Mouse (Mus musculus) cerebellum, postnatal 14 days (tissue): Measurements from ENCODE around the gene Wdr74.

Source experiments
- DNase-seq, 2 experiments: peaks; one replicate each; pipeline ENCODE4 v3.0.0; 2021; ENCODE audit warnings: mixed read lengths in 2 of 2

Gene Wdr74

GRCm38 (mm10) chr19:8735389-8736159 is at the start of gene Wdr74:
Gene Wdr74 (plus strand): TSS chr19:8735827.
- peak; percentile 95 to 96 for DNase-seq

DNA sequence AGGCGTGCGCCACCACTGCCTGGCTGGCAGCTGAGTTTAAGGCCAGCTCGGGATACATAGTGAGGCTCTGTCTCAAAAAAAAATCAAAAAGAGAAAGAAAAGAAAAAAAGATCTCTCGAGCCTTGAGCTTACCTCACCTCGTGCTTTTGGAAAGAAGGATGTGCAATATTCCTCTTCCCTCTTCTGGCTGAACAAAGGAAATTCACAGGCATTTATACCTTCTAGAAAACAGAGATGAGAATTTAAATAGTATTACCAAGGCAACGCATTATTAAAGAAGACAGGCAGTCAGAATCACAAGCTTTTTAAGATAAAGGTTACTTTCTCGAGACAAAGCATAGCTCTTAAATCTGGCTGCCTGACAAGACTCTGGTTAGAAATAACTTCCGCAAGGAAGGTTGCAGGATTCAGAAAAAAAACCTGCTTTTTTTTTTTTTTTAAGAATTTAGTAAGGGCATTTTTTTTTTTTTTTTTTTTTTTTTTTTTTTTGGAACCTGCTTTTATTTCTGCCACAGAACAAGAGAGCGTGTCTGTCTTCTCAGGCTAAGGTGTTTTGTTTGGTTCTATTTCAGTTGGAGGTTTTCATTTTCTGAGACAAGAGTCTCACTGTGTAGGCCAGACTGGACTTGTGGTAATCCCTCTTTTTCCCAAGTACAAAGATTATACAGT is 43.6 kb upstream of the Wdr74 start:
- DNase-seq, result no peak

DNA sequence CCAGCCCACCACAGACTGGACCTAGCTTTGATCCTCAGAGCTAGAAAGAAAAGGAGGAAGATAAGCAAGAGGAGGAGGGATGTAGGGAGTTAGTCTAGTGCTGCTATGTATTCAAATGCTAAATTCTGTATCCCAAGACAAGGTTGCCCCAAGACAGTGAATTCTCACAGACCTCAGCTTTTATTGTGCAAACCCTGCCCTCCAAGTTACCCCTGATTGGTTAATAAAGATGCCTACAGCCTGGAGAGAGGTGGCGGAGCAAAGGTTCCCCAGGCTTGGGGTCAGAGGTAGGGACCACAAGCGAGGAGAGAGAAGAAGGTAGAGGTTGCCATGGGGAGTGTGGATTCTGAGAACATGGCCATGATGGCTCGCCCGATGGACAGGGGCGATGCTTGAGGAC is 42.9 kb upstream of the Wdr74 start:
- DNase-seq, result no peak

DNA sequence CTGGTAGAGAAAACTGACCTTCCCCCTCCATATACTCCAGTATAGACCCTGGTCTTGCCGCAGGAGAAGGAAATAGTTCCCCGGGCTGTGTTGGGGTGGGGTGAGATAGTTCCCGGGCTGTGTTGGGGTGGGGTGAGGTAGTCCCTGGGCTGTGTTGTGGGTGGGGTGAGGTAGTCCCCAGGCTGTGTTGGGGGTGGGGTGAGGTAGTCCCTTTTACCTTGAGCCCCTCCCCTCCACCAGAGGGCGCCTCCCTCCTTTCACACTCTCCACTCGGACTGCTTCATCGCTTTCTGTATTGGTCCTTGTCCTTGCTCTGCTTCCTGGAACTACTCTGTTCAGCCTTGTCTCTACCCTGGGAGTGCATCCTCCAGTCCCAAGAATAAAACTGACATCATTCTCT is 40.3 kb upstream of the Wdr74 start:
- DNase-seq, result peak in 1 of 2 experiments; percentile 33

- DNase-seq, result no peak
These were observed 36.0 kb upstream of the Wdr74 start for GRCm38 (mm10) chr19:8699652-8700051.

DNA sequence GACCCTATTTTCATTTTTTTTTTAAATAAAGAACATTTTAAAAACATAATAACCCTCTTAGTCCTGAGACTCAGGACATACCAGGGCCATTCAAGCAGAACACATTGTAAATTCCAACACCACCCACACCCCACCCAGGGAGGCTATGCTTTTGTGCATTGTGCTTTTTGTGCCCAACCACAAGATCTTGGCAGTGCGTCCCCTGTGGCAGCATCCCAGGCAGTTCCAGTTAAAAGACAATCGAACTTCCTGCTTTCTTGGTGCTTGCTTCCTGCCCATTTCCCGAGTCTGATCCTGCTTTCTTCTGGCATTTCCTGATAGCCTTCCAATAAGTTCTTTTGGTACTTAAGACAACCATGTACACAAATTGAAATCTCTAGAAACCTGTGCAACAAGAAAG is 33.2 kb upstream of the Wdr74 start:
- no peak for DNase-seq

- no peak for DNase-seq
These were observed 32.1 kb upstream of the Wdr74 start for GRCm38 (mm10) chr19:8703571-8703970.

GRCm38 (mm10) chr19:8705026-8705708 is 30.5 kb upstream of the Wdr74 start:
- no peak for DNase-seq

- no peak for DNase-seq
These were observed 29.4 kb upstream of the Wdr74 start for GRCm38 (mm10) chr19:8706132-8706667.

DNA sequence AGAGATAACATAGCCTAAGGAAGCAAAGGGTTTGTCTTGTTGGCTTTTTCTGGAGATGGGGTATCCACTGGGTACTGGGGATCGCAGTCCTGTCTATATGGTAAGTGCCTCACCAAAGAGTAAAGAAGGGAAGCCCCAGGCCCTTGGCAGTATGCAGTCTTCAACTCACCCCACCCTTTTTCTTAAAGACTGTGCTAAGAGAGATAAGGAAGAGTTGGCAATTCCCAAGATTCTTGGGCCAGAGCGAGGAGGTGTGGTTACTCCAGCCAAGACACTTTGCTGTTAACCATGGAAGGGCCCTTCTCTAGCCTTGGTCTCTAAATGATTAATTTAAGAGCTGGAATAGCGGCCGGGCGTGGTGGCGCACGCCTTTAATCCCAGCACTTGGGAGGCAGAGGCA is 28.7 kb upstream of the Wdr74 start:
- DNase-seq, result no peak

- no peak for DNase-seq
These were observed 26.7 kb upstream of the Wdr74 start for GRCm38 (mm10) chr19:8708954-8709353.

DNA sequence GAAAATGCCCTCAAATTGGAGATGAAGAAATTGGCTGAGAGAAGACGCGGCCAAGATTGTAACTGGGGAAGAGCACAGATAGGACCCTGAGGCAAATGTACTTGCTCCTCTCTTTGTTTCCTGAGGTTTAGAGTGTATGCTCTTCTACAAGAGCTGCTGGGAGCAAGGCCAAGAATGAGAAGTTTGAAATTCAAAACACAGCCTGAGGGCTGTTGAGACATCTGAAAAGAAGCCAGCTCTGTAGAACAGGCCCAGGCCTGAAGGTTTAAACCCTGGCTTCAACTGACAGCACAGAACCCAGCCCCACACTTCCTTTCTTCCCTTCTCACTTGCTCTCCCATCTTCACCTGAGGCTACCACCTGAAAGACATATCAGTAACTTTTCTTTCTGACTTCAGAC is 25.6 kb upstream of the Wdr74 start:
- DNase-seq, result no peak

GRCm38 (mm10) chr19:8711506-8711905 is 24.1 kb upstream of the Wdr74 start:
- DNase-seq, result no peak

GRCm38 (mm10) chr19:8711949-8712869 is 23.4 kb upstream of the Wdr74 start:
- DNase-seq, result no peak

DNA sequence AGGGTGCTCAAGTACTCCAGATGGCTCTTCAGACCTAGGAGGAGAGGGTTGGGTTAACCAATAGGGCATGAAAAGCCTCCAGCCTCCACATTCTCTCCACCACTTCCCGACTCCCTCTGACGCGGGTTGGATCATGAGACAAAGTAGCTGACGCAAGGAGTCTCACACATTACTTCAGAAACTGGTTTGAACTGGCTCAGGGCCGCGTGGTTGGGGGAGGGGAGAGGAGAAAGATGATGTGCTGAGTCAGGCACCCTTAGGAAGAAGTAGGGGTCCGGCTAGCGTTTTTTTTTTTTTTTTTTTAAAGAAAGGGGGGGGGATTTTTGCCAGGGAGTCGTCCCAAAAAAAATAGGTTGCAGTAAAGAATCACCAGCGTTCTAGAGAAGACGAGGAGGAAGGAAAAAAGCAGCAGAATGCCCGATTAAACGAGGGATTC is 22.7 kb upstream of the Wdr74 start:
- peak; percentile 60 to 79 for DNase-seq

DNA sequence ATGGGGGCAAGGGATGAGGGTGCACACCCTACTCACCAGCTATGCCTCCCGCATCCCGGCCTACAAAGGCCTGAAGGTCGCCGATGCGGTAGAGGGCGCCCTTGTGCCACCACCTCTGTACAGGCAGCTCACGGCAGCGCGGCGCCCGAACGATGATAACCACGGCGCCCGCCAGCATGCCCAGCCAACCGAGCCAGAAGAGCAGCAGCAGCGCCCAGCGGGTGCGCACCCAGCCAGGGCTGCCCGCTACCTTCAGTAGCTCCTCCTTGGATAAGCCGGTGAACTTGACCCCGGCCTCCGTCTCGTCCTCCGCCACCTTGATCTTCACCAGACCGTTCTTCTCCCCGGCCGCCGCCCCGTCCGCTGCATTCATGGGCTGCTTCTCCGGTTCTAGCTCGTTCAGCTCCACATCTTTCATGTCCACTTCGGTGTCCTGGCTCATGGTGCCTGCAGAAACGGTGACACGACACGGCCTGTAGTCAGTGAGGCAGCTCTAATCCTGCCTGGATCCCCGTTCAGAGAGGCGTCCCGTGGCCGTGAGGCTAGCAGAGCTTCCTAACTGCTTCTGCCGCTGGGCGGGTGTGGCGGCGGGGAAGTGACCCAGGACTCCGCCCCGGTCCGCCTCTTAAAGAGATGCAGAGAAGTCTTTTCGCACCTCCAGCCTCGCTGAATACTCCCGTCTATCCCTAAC is 22.2 kb upstream of the Wdr74 start:
- peak; percentile 96 to 97 for DNase-seq

DNA sequence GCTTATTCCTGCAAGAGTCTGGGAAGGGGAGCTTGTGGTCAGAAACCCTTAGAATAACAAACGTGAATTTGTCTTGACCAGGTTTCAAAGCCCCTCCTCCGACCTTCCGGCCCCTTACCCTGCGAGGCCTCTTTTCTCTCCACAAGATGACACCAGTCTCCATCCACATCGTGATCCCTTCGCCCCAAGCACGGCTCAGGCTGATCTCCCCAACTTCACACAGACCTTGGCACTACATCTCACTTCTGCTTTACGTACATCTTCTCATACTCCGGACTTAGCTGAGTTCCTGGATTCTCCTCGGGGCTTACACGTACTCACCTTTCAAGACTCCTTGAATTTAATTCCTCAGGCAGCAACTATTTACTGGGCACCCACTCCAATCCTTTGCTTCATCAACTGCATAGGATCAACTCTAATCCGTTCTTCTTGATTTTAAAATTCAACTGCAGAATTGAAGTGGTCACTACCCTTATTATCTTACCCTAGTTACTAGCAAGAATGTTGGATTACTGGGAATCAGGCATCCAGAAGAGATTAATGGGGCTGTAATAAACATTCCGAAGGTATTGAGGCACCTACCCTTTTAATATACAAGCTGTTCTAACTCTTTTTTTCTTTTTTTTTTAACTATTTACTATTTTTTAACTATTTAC is 21.5 kb upstream of the Wdr74 start:
- DNase-seq, result no peak

DNA sequence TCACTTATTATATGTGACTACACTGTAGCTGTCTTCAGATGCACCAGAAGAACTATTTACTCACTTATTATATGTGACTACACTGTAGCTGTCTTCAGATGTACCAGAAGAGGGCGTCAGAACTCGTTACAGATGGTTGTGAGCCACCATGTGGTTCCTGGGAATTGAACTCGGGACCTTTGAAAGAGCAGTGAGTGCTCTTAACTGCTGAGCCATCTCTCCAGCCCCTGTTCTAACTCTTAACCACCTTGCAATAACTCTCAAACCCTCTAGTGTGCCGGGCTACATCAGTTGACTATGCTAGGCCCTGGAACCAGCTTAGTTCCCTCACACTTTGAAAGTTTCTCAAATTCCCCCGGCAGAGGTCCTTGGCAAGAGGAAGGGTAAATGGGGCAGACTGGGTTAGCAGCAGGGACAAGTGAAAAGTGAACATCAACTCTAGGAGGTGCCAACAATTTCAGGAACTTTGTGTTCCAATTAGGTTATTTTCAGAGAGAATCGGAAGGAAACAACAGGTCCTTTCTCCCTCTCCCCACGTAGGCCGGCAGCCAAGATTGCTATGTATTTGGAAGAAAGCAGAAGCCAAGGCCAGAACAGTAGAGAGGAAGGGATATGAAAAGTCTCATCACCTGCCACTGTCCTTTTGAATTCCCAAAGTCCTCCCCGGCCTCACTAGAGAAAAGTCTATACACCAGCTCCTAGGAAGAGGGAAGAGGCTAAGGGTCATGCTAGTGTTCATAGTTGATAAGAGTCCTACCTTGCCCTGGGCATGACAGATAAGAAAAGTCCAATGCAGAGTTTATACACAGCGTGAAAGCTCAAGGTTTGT is 20.8 kb upstream of the Wdr74 start:
- peak; percentile 22 to 36 for DNase-seq

- DNase-seq, result no peak
These were observed 19.5 kb upstream of the Wdr74 start for GRCm38 (mm10) chr19:8715868-8716766.
